Mouse (Mus musculus) G1E (cell line): ENCODE data around the gene Fkbp1b. TPM values are rescaled to one million over a fixed set of nuclear protein-coding genes. Genes with fewer than 3 reads are reported as not detected.
"Not testable (repeated sequence)": the region's sequence is repeated elsewhere in the genome, so short reads cannot be mapped to it uniquely, and the experiment has no call there.

Experiments used
- ATAC-seq: 2 replicates; pipeline ENCODE4 v1.8.0; 2016; ENCODE audit warnings: mild to moderate bottlenecking; ENCODE audit not compliant: insufficient number of reproducible peaks, poor library complexity, low FRiP score, severe bottlenecking; ENCODE audit errors: extremely low read depth
- DNase-seq: peaks from one replicate; pipeline ENCODE4 v3.0.0; 2012; ENCODE audit warnings: low spot score
- H3K27me3 ChIP-seq: 2 replicates; pipeline ENCODE4 v1.6.1; 2012; ENCODE audit warnings: mild to moderate bottlenecking, low read length, inconsistent platforms; ENCODE audit not compliant: insufficient read depth
- H3K36me3 ChIP-seq: replicated peaks from 2 replicates; pipeline ENCODE3; 2012; ENCODE audit warnings: mild to moderate bottlenecking, inconsistent platforms
- H3K4me1 ChIP-seq: 2 replicates; pipeline ENCODE4 v1.6.1; 2012; ENCODE audit warnings: low read depth, low read length, inconsistent platforms, mixed read lengths; ENCODE audit not compliant: insufficient read depth
- H3K4me3 ChIP-seq: 2 replicates; pipeline ENCODE4 v1.5.1; 2012; ENCODE audit warnings: low read depth, mild to moderate bottlenecking, inconsistent platforms, low read length, moderate library complexity, mixed read lengths
- H3K9me3 ChIP-seq: replicated peaks from 2 replicates; pipeline ENCODE4 v1.6.1; 2012; ENCODE audit warnings: inconsistent platforms
- CTCF ChIP-seq: IDR thresholded peaks from 2 replicates; pipeline ENCODE4 v1.5.1; 2012; ENCODE audit warnings: low read depth, low read length, inconsistent platforms, mixed read lengths
- GATA1 ChIP-seq: IDR thresholded peaks from 2 replicates; pipeline ENCODE4 v1.6.1; 2012; ENCODE audit warnings: borderline replicate concordance, low read length, inconsistent platforms, mixed read lengths
- GATA2 ChIP-seq: IDR thresholded peaks from 2 replicates; pipeline ENCODE4 v1.6.1; 2012; ENCODE audit warnings: low read depth, low read length, inconsistent platforms, borderline replicate concordance
- POLR2AphosphoS5 ChIP-seq: IDR thresholded peaks from 2 replicates; pipeline ENCODE4 v1.6.1; 2012; ENCODE audit warnings: low read depth, low read length, inconsistent platforms; ENCODE audit not compliant: insufficient replicate concordance
- TAL1 ChIP-seq: conservative IDR thresholded peaks from 2 replicates; pipeline ENCODE4 v1.6.1; 2012; ENCODE audit warnings: low read depth, low read length, inconsistent platforms, mixed read lengths
- polyA plus RNA-seq: library from polyadenylated mRNA; stranded (reverse); fragments of >175 nt; gene quantifications from 2 replicates; pipeline ENCODE4 v1.2.3, GENCODE M21; 2012
- total RNA-seq, 2 experiments: library from RNA; stranded (forward) in 1 of 2; stranded (reverse) in 1 of 2; fragments of 200-1000 nt in 1 of 2; fragments of >200 nt in 1 of 2; fragmentation: Nextera tagmentation in 1 of 2; gene quantifications; 2 replicates each; pipeline ENCODE4 v1.2.3; 2014 to 2017

Fkbp1b gene
- total RNA-seq (2014; fragmentation: Nextera tagmentation) (7.8 and 10.2 TPM in 2 replicates), total RNA-seq (2017) (8.0 and 9.9 TPM in 2 replicates), polyA plus RNA-seq (9.6 and 14.0 TPM in 2 replicates)

DNA sequence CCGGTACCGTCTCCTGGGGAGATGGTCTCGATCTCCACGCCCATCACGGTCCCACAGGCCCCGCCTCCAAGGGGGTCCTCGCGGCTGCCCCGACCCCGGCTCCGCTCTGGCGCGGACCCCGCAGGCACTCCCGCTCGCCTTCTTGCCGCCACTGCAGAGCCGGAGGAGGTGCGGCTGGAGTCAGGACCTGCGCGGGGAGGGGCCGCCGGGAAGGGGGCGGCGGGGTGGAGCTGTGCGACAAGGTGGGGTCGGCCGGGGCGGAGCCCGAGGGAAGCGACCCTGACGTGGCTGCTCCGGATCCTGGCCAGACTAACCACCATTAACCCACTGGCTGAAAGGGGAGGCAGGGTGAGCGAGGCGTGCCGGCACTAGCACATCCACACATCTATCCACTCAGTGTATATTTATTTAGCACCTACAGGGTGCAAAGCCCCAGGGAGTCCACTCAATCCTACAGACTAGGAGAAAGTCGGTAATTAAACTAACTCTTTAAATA lies at the start of gene Fkbp1b:
TSS of gene Fkbp1b (minus strand) at position 200 of the 496 bp plus-strand sequence.
- Histone ChIP-seq H3K9me3 (no peaks in the 10 kb centered on the region), H3K4me1 (peaks cover 44% of the 10 kb centered on the region), H3K4me3 (peak within 1 kb of the TSS; percentile 82), H3K36me3 (peaks cover 28% of the 10 kb centered on the region), H3K27me3 (no peaks in the 10 kb centered on the region)
- ATAC-seq (peak; percentile 30; the same call in 1 of the 2 replicates), DNase-seq (peak; percentile 84)
- TF ChIP-seq GATA2 (no peak), TAL1 (no peak), POLR2AphosphoS5 (no peak), GATA1 (no peak), CTCF (no peak)

- TF ChIP-seq GATA2 (no peak), GATA1 (no peak), POLR2AphosphoS5 (no peak), TAL1 (no peak), CTCF (no peak)
- ATAC-seq (no peak), DNase-seq (no peak)
- Histone ChIP-seq H3K4me1 (peaks cover 4% of the 10 kb centered on the region; the same call in 1 of the 2 replicates), H3K27me3 (no peaks in the 10 kb centered on the region), H3K4me3 (no peak overlapping the region), H3K36me3 (peaks cover 81% of the 10 kb centered on the region), H3K9me3 (no peaks in the 10 kb centered on the region)
Measured at GRCm38 (mm10) chr12:4889891-4890290, 48.5 kb upstream of the Fkbp1b start.

GRCm38 (mm10) chr12:4889251-4889650 lies 47.9 kb upstream of the Fkbp1b start:
- Histone ChIP-seq H3K4me3 (no peak overlapping the region), H3K4me1 (peaks cover 4% of the 10 kb centered on the region; the same call in 1 of the 2 replicates), H3K36me3 (peaks cover 85% of the 10 kb centered on the region), H3K9me3 (no peaks in the 10 kb centered on the region), H3K27me3 (no peaks in the 10 kb centered on the region)
- DNase-seq (no peak), ATAC-seq (no peak)
- TF ChIP-seq GATA1 (no peak), GATA2 (no peak)

DNA sequence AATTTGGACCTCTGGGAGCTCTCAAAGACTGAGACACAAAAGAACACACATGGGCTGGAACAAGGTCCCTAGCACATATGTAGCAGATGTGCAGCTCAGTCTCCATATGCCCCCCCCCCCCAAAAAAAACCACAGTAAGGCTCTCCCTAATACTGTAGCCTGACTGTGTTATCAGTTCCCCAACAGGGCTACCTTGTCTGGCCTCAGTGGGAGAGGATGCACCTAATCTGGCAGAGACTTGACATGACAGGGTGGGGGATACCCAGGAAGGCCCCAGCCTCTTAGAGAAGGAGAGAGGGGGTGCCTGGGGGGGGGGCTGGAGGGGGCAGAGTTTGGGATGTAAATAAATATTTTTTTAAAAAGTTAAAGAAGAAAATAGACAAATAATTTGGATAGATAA lies 47.3 kb upstream of the Fkbp1b start:
- no peak for ATAC-seq
- H3K36me3 ChIP-seq = peaks cover 86% of the 10 kb centered on the region

DNA sequence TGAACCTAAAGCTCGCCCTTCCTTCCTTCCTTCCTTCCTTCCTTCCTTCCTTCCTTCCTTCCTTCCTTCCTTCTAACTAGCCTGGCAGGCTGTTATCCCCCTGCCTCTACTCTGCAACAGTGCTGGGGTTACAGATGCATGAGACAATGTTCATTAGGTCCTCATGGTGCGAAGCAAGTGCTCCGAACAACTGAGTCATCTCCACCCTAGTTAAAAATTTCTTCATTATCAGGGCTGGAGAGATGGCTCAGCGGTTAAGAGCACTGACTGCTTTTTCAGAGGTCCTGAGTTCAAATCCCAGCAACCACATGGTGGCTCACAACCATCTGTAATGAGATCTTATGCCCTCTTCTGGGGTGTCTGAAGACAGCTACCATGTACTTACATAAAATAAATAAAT lies 45.2 kb upstream of the Fkbp1b start:
- ATAC-seq, H3K27me3 ChIP-seq, H3K4me1 ChIP-seq, H3K9me3 ChIP-seq, H3K4me3 ChIP-seq, DNase-seq: not testable (repeated sequence)
- H3K36me3 ChIP-seq = peaks cover 87% of the 10 kb centered on the region

More for the DNA sequence above, 47.3 kb upstream of the Fkbp1b start:
- no peak for DNase-seq
- H3K4me3 ChIP-seq = no peak overlapping the region
- H3K27me3 ChIP-seq = no peaks in the 10 kb centered on the region
- no peak for TF ChIP-seq CTCF
- no peak for TF ChIP-seq TAL1
- no peak for TF ChIP-seq GATA1
- no peak for TF ChIP-seq GATA2
- TF ChIP-seq POLR2AphosphoS5 = no peak
- H3K9me3 ChIP-seq = no peaks in the 10 kb centered on the region
- H3K4me1 ChIP-seq = peaks cover 4% of the 10 kb centered on the region; the same call in 1 of the 2 replicates

GRCm38 (mm10) chr12:4885062-4885461 lies 43.7 kb upstream of the Fkbp1b start:
- H3K9me3 ChIP-seq = no peaks in the 10 kb centered on the region
- no peak for DNase-seq
- H3K4me1 ChIP-seq = peaks cover 4% of the 10 kb centered on the region; the same call in 1 of the 2 replicates
- no peak for TF ChIP-seq CTCF
- no peak for TF ChIP-seq TAL1
- no peaks in the 10 kb centered on the region for H3K27me3 ChIP-seq
- H3K4me3 ChIP-seq = no peak overlapping the region
- no peak for ATAC-seq
- H3K36me3 ChIP-seq = peaks cover 86% of the 10 kb centered on the region

DNA sequence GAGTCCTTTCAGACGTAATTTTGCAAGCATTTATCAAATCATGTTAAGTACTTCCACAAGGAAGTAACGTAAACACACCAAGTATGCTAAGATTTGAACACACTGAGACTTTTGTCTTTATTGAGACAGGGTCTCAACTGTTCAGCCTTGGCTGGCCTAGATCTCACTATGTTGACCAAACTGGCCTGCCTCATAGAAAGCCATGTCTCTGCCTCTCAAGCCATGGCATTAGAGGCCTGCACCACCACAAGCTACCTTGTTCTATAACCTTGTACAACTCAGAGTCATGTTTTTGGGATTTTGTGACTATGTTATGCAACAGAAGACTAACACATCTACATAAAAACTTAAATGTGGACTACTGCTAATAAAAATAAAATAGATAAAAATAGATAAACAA lies 40.7 kb upstream of the Fkbp1b start:
- no peak overlapping the region for H3K4me3 ChIP-seq
- H3K9me3 ChIP-seq = no peaks in the 10 kb centered on the region
- H3K27me3 ChIP-seq = no peaks in the 10 kb centered on the region
- H3K4me1 ChIP-seq = peaks cover 8% of the 10 kb centered on the region
- ATAC-seq (no peak), DNase-seq (no peak)
- H3K36me3 ChIP-seq = peaks cover 81% of the 10 kb centered on the region
- TF ChIP-seq CTCF (no peak), GATA2 (no peak)
